Mouse (Mus musculus) adrenal gland, postnatal 10 days (tissue): ENCODE measurements around the gene Oasl2. TPM values are rescaled to one million over a fixed set of nuclear protein-coding genes. Genes with fewer than 3 reads are reported as not detected.
"Not testable (repeated sequence)": the region's sequence is repeated elsewhere in the genome, so short reads cannot be mapped to it uniquely, and the experiment has no call there.

Experiments
- DNase-seq: peaks from one replicate; pipeline ENCODE4 v3.0.0; 2021; ENCODE audit warnings: mixed read lengths
- total RNA-seq, 2 experiments: library from RNA; stranded (reverse); gene quantifications; 2 replicates each; pipeline ENCODE4 v1.2.3; 2021

The Oasl2 gene
- total RNA-seq, 2 experiments from 2014 or later: 4.3 to 8.2 TPM

- no peak for DNase-seq
These were observed 19.1 kb downstream of the Oasl2 start for GRCm38 (mm10) chr5:114915854-114916253.

DNA sequence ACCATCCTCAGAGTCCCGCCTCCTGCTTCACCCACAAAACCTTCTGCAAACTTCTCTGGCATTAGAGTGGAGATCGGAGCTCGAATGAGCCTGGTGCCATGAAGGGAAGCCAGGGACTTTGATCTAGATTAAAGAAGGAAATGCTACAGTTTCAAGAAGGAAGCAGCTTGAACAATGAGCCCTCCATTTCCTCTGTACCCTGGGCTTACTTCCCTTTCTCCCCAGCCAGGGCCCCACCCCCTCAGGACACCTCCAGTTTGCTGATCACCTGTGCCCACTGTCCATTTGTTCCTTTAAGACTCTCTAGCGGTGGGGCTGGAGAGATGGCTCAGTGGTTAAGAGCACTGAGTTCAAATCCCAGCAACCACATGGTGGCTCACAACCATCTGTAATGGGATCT lies 20.0 kb downstream of the Oasl2 start:
- DNase-seq: no peak

DNA sequence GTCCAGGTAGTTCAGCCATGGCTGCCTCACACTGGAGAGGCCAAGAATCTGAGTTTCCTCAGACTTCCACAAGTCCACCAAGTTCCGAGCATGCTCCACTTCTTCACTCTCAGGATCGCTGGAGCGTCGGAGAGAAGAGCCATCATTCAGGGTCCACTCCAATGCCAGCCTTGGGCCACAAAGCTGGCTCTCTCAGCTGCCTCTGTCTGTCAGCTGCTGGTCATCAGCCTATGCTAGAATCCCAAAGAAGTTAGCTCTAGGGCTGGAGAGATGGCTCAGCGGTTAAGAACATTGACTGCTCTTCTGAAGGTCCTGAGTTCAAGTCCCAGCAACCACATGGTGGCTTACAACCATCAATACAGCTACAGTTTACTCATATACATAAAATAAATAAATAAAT lies 20.6 kb downstream of the Oasl2 start:
- DNase-seq: not testable (repeated sequence)

- DNase-seq: no peak
These were observed 25.0 kb downstream of the Oasl2 start for GRCm38 (mm10) chr5:114921551-114922365.

DNA sequence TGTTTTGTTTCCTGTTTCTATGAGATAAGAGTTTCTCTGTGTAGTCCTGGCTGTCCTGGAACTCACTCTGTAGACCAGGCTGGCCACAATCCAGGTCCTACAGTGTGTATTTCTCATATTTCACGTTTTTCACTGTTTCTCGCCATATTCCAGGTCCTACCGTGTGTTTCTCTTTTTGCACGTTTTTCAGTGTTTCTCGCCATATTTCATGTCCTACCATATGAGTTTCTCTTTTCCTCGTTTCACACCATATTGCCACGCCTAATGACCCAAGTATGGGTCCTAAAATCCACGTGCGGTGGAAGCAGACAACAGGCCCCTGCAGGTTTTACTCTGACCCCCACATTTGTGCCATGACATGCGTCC lies 25.6 kb downstream of the Oasl2 start:
- no peak for DNase-seq

DNA sequence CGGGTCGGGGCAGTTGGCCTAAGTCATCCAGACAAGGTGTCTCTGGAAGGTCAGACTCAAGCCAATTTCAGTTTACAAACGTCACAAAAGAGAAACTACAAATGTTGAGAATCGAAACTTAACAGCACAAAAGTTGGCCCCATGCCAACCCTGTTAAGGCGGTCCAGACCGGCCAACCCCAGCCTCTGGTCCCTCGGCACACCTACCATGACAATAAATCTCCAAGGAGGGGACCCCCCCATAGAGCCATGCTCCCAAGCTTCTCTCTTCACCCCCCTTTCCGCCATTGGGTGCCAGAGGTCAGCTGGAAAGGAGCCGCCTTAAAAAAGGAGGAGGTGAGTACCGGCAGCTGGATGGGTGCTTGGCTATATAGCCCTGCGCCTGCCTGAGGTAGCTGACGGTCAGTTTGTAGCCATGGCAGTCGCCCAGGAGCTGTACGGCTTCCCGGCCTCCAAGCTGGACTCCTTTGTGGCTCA lies 26.3 kb downstream of the Oasl2 start, which contains the start of gene Oasl1:
Gene Oasl1 (plus strand): TSS at position 243 of the 476 bp plus-strand sequence.
- DNase-seq: peak; percentile 65

GRCm38 (mm10) chr5:114926153-114926684 lies 29.5 kb downstream of the Oasl2 start:
- no peak for DNase-seq

DNA sequence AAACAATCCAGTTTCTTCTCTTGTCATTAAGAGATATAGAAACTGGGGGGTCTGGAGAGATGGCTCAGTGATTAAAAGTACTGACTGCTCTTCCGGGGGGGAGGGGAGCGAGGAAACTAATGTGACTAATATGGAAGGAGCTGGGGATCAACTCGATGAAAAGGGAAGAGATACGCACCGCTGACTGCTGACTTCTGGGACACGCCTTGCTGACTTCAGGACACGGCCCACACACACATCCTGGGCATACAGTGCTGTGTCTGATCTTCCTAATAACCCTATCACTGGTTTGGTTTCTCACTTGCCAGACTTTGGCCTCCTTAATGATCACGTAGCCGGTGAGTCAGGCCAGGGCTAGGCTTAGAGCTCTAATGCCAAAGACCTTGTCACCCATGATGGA lies 30.0 kb downstream of the Oasl2 start:
- no peak for DNase-seq

- DNase-seq: no peak
These were observed 34.9 kb downstream of the Oasl2 start for GRCm38 (mm10) chr5:114931626-114932025.

- no peak for DNase-seq
These were observed 36.5 kb downstream of the Oasl2 start for GRCm38 (mm10) chr5:114933206-114933605.

DNA sequence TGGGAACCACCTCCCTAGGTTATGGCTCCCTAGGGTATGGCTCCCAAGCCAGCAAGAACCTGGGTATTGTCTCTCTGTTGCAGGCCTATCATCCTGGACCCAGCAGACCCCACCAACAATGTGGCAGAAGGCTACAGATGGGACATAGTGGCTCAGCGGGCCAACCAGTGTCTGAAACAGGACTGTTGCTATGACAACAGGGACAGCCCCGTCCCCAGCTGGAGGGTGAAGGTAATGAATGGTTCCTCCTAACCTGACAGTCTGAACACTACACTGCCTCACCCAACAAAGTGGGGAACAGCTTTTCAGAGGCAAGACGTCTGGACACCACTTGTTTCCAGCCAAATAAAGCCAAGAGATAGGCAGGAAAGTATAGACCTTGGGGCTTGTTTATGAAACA lies 39.1 kb downstream of the Oasl2 start:
- no peak for DNase-seq

DNA sequence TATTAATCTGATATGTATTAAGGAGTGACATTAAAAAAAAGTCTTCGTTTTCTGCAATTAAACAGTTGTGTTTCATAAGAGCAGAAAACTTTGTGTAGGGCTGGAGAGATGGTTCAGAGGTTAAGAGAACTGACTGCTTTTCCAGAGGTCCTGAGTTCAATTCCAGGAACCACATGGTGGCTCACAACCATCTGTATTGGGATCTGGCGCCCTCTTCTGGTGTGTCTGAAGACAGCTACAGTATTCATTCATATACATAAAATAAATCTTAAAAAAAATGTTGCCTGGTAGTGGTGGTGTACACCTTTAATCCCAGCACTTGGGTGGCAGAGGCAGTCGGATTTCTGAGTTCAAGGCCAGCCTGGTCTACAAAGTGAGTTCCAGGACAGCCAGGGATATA lies 44.4 kb downstream of the Oasl2 start:
- not testable (repeated sequence) for DNase-seq

DNA sequence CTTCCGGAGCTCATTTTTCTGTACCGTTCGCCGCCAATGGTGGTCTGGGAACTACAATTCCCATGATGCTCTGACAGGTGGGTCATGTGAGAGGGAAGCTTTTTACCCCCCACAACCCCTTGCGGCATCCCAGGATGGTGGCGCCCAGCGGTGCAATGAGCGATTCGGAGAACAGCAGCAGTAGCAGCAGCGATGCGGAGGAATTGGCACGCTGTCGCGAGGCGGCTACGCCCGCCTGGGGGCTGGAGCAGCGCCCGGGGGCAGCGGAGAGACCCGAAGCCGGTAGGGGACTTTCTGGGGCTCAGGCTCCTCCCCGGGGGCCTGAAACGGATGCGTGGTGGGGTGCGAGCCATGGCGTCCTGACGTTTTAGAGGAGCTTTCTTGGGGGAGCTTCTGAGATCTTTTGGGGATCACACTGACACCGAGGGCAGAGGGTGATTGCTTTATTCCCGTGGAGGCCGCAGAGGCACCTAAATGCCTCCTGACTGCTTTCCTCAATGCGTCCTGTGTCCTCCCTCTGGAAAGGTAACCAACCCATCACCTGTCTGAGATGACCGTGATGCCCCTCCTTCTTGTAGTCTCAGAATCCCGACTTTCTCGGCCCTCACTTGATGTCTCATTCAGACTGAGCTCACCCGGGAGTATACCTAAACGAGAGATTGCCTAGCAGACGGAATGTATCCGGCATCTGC lies 45.5 kb downstream of the Oasl2 start, which contains the start of gene 2210016L21Rik:
Gene 2210016L21Rik (plus strand): TSS at position 85 of the 692 bp plus-strand sequence.
- DNase-seq: peak; percentile 87

- no peak for DNase-seq
These were observed 46.0 kb downstream of the Oasl2 start for GRCm38 (mm10) chr5:114942766-114943130.

- no peak for DNase-seq
These were observed 48.3 kb downstream of the Oasl2 start for GRCm38 (mm10) chr5:114945072-114945471.

DNA sequence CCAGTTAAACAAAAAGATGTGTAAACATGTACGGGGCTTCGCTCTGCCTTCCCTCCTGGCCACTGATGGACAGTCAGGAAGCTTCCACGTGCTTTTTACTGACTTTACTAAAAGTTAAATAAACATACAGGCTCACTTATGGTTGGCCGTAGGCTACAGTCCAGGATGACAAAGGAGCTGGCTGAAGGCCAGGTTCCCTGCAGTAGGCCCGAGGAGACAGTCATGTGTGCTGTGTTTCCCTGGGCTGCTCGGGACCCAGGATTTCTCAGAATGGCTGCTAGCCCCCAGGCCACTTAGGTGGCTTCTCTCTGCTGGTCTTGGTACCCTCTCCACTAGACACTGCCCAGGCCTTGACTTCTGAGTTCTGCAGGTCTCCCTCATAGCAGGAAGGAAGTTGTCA lies 52.2 kb downstream of the Oasl2 start:
- DNase-seq: peak; percentile 76

DNA sequence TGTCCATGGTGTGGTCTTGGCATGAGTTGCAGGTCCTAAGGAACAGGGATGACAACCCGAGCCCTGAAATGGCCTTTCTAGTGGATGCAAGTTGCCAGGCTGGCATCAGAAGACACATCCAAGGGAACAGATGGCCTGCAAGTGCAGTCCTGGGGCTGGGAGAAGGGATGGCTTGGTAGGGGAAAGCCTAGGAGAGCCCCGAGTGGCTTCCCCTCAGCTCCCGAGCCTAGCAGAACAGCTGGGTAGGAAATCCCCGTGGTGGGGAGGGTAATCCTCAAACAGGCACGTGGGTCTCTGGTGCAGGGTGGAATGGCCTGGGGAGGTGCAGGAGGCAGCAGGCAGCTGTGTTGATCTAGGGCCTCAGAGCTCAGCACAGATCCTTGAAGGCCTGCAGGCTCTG lies 52.6 kb downstream of the Oasl2 start:
- DNase-seq: no peak

DNA sequence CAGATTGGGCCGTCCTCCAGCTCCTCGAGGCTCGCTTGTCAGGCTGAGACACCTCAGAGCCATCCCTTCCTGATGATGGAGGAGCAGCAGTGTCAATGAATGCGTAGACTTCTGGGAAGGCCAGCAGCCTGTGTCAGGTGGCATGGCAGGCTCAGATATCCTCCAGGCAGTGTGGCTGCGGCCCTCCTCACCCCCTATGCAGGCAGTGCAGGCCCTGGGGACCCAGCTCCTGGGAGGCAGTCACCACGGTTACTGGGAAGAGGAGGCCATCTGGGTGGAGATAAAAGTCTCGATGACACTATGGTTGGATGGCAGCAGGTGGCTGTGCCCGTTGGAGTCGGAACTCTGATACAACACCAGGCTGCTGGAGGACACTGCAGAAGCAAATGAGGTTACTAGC lies 53.1 kb downstream of the Oasl2 start:
- DNase-seq: no peak

DNA sequence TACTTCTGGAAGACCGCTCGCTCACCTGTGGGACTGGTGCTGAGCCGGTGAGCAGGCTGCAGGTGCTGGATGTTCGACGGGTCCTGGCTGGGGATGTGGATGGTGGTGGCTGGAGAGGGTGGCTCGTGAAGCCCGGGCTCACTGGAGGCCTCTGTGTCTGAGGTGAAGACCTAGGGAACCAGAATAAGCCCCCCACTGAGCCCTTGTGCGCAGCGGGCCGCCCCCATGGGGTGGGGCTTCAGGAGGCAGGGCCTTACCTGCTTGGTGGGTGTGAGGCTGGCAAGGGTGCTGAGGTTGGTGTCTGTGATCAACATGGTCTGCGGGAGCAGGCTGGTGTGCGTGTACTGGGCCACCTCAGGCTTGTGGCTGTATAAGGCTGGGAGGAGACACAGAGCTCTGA lies 53.9 kb downstream of the Oasl2 start:
- DNase-seq: no peak

- DNase-seq: no peak
These were observed 54.6 kb downstream of the Oasl2 start for GRCm38 (mm10) chr5:114951279-114951880.

DNA sequence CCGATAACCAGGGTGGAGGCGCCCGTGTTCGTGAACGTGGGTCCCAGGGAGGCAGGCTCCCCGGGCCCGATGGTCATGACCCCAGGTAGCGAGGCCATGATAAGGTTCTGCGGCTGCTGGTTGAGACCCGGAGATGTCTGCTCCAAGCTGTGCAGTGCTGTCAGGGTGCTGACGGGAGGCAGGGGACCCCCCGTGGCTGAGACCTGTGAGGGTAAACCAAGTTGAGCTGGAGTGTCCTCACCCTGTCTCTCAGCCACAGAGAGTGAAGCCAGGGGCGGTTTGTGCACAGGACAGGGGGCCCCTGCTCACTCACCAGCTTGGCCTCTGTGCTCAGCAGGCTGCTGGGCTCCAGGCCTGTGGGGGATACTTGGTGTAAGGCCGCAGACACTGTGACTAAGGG lies 56.6 kb downstream of the Oasl2 start:
- DNase-seq: no peak

- DNase-seq: no peak
These were observed 61.3 kb downstream of the Oasl2 start for GRCm38 (mm10) chr5:114958069-114958468.
